Mouse (Mus musculus) lung, embryonic 14.5 days (tissue): Measurements from ENCODE around the gene Gm28372. TPM values are rescaled to one million over a fixed set of nuclear protein-coding genes. Genes with fewer than 3 reads are reported as not detected.

ENCODE experiments used
- ATAC-seq: fragments of 200-750 bp; cut with Nextera tagmentation; 2 replicates; pipeline ENCODE4 v1.8.0; 2017; ENCODE audit warnings: mild to moderate bottlenecking, moderate TSS enrichment, moderate library complexity; ENCODE audit not compliant: insufficient read depth
- DNase-seq: peaks from one replicate; pipeline ENCODE4 v3.0.0-alpha.2; 2015
- H3K27ac ChIP-seq: fragments of 300-500 bp; sonication (generic); 2 replicates; pipeline ENCODE4 v1.5.1; 2014; ENCODE audit warnings: low read depth, mild to moderate bottlenecking, moderate library complexity
- H3K27me3 ChIP-seq: fragments of 300-500 bp; sonication (generic); 2 replicates; pipeline ENCODE4 v1.6.1; 2014; ENCODE audit warnings: low read length, control low read depth; ENCODE audit not compliant: insufficient read depth
- H3K36me3 ChIP-seq: fragments of 300-500 bp; sonication (generic); 2 replicates; pipeline ENCODE4 v1.6.1; 2014; ENCODE audit warnings: control low read depth; ENCODE audit not compliant: insufficient read depth
- H3K4me1 ChIP-seq: fragments of 300-500 bp; sonication (generic); 2 replicates; pipeline ENCODE4 v1.6.1; 2014; ENCODE audit warnings: antibody characterized with exemption, control low read depth; ENCODE audit not compliant: insufficient read depth
- H3K4me2 ChIP-seq: fragments of 300-500 bp; sonication (generic); 2 replicates; pipeline ENCODE4 v1.6.1; 2014; ENCODE audit warnings: mild to moderate bottlenecking
- H3K4me3 ChIP-seq: fragments of 300-500 bp; sonication (generic); 2 replicates; pipeline ENCODE4 v1.5.1; 2014; ENCODE audit warnings: low read depth, low read length
- H3K9ac ChIP-seq: fragments of 300-500 bp; sonication (generic); 2 replicates; pipeline ENCODE4 v1.6.1; 2014
- H3K9me3 ChIP-seq: fragments of 300-500 bp; sonication (generic); 2 replicates; pipeline ENCODE4 v1.6.1; 2016; ENCODE audit warnings: low read depth, low read length, control low read depth
- CTCF ChIP-seq: IDR thresholded peaks from 2 replicates; pipeline ENCODE4 v1.5.1; 2016; ENCODE audit warnings: antibody characterized with exemption, low read depth
- WGBS: fragments of 180-500 bp; shearing (Covaris S2); extraction: QIAGEN DNeasy Blood & Tissue Kit; methylation state at CpG from one replicate; pipeline ENCODE4 v1.1.7; 2014; 5-methylcytosine and 5-hydroxymethylcytosine counted together
- polyA plus RNA-seq: library from polyadenylated mRNA; unstranded; fragments of >200 nt; fragmentation: Nextera tagmentation; extraction: Ambion mirVana; gene quantifications from 2 replicates; pipeline ENCODE4 v1.2.1, GENCODE M21; 2014

Gene Gm28372
- polyA plus RNA-seq, 1 experiment from 2014 or later = not detected

GRCm38 (mm10) chr2:130374951-130375350, 30.1 kb upstream of the Gm28372 start:
- WGBS = 66% methylated on average over 4 of the region's 4 CpGs
- no peak for DNase-seq

DNA sequence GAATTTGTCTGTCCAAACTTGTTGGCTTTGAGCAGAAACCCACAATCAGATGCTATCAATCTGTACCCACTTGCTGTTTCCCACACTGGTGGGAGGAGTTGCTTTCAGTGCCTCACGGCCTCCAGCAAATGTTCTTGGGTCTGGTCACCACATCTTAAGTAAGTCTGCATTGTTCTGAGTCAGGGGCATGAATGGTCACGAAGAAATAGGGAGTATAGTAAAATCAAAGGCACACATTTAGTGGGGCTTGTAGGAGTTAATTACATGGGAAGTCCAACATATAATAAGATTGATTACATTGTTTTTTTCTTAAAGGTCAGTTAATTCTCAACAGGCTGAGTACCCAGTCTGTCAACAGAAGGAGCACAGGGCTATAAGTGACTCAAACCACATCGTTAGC, 21.8 kb upstream of the Gm28372 start:
- H3K36me3 ChIP-seq = no peaks in the 10 kb centered on the region
- H3K9ac ChIP-seq = no peak overlapping the region
- no peak overlapping the region for H3K4me2 ChIP-seq
- 54% methylated on average over 3 of the region's 3 CpGs for WGBS
- H3K27ac ChIP-seq = no peak overlapping the region
- ATAC-seq (no peak), DNase-seq (no peak)
- no peaks in the 10 kb centered on the region for H3K4me1 ChIP-seq
- H3K27me3 ChIP-seq = no peaks in the 10 kb centered on the region
- no peak for TF ChIP-seq CTCF
- H3K4me3 ChIP-seq = no peak overlapping the region
- H3K9me3 ChIP-seq = no peaks in the 10 kb centered on the region

More at GRCm38 (mm10) chr2:130374951-130375350, 30.1 kb upstream of the Gm28372 start:
- H3K4me2 ChIP-seq = no peak overlapping the region
- H3K4me3 ChIP-seq = no peak overlapping the region
- H3K36me3 ChIP-seq = no peaks in the 10 kb centered on the region
- ATAC-seq = no peak
- H3K4me1 ChIP-seq = no peaks in the 10 kb centered on the region
- no peak overlapping the region for H3K9ac ChIP-seq
- no peaks in the 10 kb centered on the region for H3K27me3 ChIP-seq
- H3K9me3 ChIP-seq = no peaks in the 10 kb centered on the region
- TF ChIP-seq CTCF = no peak
- H3K27ac ChIP-seq = no peak overlapping the region

DNA sequence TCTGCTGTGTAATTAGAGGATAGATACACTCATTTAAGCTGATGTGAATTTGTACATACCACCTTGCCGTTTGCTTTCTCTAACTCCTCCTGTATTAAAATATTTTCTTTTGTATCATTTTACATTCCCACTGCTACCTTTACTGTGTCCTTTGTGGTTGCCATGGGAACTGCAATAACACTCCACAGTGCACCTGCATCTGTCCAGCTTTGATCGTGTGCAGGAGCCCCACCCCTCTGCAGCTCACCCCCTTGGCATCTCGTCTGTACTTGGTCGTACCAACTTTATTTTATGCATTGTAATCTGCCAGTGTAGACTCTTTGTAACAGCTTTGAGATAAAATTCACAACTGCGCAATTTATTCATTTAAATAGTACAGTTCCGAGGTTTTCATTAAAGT, 21.1 kb upstream of the Gm28372 start:
- no peaks in the 10 kb centered on the region for H3K36me3 ChIP-seq
- peak; percentile 21 for DNase-seq
- H3K4me1 ChIP-seq = no peaks in the 10 kb centered on the region
- no peaks in the 10 kb centered on the region for H3K9me3 ChIP-seq
- no peak overlapping the region for H3K27ac ChIP-seq
- H3K27me3 ChIP-seq = no peaks in the 10 kb centered on the region
- ATAC-seq = no peak; the same call in 1 of the 2 replicates
- H3K9ac ChIP-seq = no peak overlapping the region
- TF ChIP-seq CTCF = no peak
- H3K4me2 ChIP-seq = no peak overlapping the region
- no peak overlapping the region for H3K4me3 ChIP-seq
- WGBS = 70% methylated on average over 6 of the region's 6 CpGs

GRCm38 (mm10) chr2:130386212-130386611, 18.8 kb upstream of the Gm28372 start:
- Histone ChIP-seq H3K9me3 (no peaks in the 10 kb centered on the region), H3K36me3 (peaks cover 9% of the 10 kb centered on the region; the same call in 1 of the 2 replicates), H3K4me3 (no peak overlapping the region), H3K9ac (no peak overlapping the region), H3K4me2 (no peak overlapping the region), H3K4me1 (no peaks in the 10 kb centered on the region), H3K27ac (no peak overlapping the region), H3K27me3 (no peaks in the 10 kb centered on the region)
- TF ChIP-seq CTCF = no peak
- DNase-seq (no peak), ATAC-seq (no peak)
- WGBS = 44% methylated on average over 1 of the region's 1 CpGs

DNA sequence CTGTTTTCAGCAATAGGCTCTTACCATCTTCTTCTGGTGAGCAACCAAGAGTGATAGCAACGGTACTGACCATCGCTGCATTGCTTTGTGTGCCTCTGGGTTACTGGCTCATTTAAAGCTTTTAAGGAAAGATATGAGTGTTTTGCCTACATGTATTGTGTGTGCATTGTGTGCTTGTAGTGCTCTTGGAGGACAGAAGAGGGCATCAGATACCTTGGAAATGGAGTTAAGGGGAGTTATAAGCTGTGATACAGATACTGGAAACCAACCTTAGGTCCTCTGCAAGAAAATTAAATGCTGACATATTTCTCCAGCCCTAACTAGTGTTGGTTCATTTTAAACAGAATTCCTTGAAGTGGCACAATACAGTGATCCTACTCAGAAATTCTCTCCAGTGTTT, 16.2 kb upstream of the Gm28372 start:
- TF ChIP-seq CTCF = peak; percentile 57
- Histone ChIP-seq H3K4me3 (no peak overlapping the region), H3K4me1 (no peaks in the 10 kb centered on the region), H3K4me2 (no peak overlapping the region), H3K27me3 (no peaks in the 10 kb centered on the region), H3K27ac (no peak overlapping the region), H3K9ac (no peak overlapping the region), H3K9me3 (no peaks in the 10 kb centered on the region), H3K36me3 (peaks cover 21% of the 10 kb centered on the region; the same call in 1 of the 2 replicates)
- 74% methylated on average over 2 of the region's 2 CpGs for WGBS
- ATAC-seq (no peak), DNase-seq (peak; percentile 32)

DNA sequence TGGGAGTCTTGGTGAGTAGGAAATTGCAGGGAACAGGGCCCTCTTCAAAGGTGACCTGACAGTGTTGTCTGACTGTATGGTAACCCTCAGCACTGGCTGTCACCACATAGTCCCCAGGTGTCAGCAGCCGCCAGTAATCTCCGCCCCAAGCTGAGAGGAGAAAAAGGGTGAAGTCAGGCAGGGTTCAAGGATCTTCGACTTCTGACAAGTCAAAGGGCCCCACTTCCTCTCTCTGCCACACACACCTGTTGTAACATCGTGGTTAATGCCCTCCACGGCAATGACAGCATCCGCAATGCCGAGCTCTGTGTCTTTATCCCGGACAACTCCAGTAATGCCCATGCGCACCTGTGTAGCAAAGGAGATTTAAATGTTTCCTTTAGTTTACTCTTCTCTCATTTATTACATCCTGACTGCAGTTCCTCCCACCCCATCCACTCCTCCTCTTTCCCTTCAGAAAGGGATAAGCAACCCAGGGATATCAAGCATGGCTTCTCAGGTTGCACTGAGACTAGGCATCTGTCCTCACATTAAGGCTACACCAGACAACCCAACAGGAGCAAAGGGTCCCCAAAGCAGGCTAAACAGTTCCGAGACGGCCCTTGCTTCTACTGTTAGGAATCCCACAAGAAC, 13.9 kb upstream of the Gm28372 start:
- WGBS = 82% methylated on average over 11 of the region's 11 CpGs
- DNase-seq (no peak), ATAC-seq (no peak)
- Histone ChIP-seq H3K27me3 (no peaks in the 10 kb centered on the region), H3K9me3 (no peaks in the 10 kb centered on the region), H3K27ac (no peak overlapping the region), H3K4me2 (no peak overlapping the region), H3K4me1 (no peaks in the 10 kb centered on the region), H3K4me3 (no peak overlapping the region), H3K36me3 (peaks cover 37% of the 10 kb centered on the region; the same call in 1 of the 2 replicates), H3K9ac (no peak overlapping the region)
- TF ChIP-seq CTCF = no peak

DNA sequence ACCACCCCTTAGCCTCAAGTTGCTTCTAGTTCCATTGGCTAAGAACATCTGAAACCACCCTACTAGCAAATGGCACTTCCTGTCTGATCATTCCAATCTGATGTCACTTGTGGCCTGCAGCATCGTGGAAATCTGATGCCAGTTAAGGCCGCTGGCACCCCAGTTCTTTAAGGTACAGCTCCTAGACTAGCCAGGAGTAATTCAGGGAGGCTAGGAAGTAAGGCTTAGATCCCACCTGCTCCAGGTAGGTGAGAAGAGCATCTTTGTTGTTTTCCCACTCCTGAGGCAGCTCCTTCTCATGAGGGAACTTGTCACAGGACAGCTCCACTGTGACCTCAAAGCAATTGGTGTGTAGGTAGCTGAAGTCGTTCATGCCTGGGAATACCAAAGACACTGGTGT, 12.2 kb upstream of the Gm28372 start:
- no peaks in the 10 kb centered on the region for H3K9me3 ChIP-seq
- ATAC-seq (no peak), DNase-seq (no peak)
- H3K9ac ChIP-seq = no peak overlapping the region
- H3K4me3 ChIP-seq = no peak overlapping the region
- no peak for TF ChIP-seq CTCF
- no peaks in the 10 kb centered on the region for H3K27me3 ChIP-seq
- H3K36me3 ChIP-seq = peaks cover 37% of the 10 kb centered on the region; the same call in 1 of the 2 replicates
- H3K4me2 ChIP-seq = no peak overlapping the region
- 80% methylated on average over 3 of the region's 3 CpGs for WGBS
- no peaks in the 10 kb centered on the region for H3K4me1 ChIP-seq
- no peak overlapping the region for H3K27ac ChIP-seq
